ENCODE assay signal across 10 mouse cellular contexts in the genomic region with DNA sequence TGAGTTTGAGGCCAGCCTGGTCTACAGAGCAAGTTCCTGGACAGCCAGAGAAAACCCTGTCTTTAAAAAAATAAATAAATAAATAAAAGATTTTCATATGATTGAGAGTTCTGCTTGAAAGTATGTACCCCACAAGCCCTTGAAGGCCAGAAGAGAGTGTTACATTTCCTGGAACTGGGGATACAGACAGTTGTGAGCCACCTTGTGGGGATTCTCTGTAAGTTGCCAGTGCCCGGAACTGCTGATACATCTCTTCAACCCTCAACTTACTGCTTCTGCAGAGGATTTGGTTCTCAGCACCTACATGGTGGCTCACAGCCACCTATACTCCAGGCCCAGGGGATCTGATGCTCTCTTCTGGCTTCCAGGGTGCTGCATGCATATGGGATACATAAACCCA. TPM values are rescaled to one million over a fixed set of nuclear protein-coding genes. Genes with fewer than 3 reads are reported as not detected.
DNase-seq lines count a peak whose midpoint lies in the region; ATAC-seq and TF ChIP-seq lines count a peak whose summit lies in the region.
"Had no signal": no experiment of that assay in that cellular context is flagged by ENCODE, and none has a peak within 500 bp of the region (broad histone marks: within the 10 kb centered on the region; RNA-seq: fewer than 3 reads in every experiment).

No protein-coding gene starts in this region.

- WGBS in cerebellum, adult 2 months: 58% methylated on average over 1 of the region's 1 CpGs
- 53% methylated on average over 1 of the region's 1 CpGs for WGBS in lung, postnatal 0 days

- H3K36me3 ChIP-seq in lung, postnatal 0 days (ENCODE audit: insufficient read depth, low read length): no peaks in the 10 kb centered on the region
- H3K36me3 ChIP-seq in splenic B cell, adult 2 months (ENCODE audit: control insufficient read depth, insufficient read depth, low read length, poor library complexity, severe bottlenecking): no peaks in the 10 kb centered on the region
- H3K36me3 ChIP-seq: limb, embryonic 12.5 days had no signal

- no peak overlapping the region for H3K27ac ChIP-seq in cerebellum, adult 2 months (ENCODE audit: insufficient read depth, low read length)
- H3K27ac ChIP-seq in lung, postnatal 0 days (ENCODE audit: low read length): no peak overlapping the region
- H3K27ac ChIP-seq: limb, embryonic 12.5 days had no signal

- H3K9me3 ChIP-seq in lung, postnatal 0 days (ENCODE audit: low read length): no peaks in the 10 kb centered on the region
- H3K9me3 ChIP-seq: limb, embryonic 12.5 days; megakaryocyte, embryonic 14.5 days had no signal

- no peak overlapping the region for H3K9ac ChIP-seq in lung, postnatal 0 days (replicated peaks; ENCODE audit: low read depth)
- H3K9ac ChIP-seq: limb, embryonic 12.5 days had no signal

- H3K4me2 ChIP-seq in lung, postnatal 0 days (replicated peaks; ENCODE audit: low read depth, low read length): no peak overlapping the region
- H3K4me2 ChIP-seq: limb, embryonic 12.5 days had no signal

- H3K4me1 ChIP-seq in cerebellum, adult 2 months (ENCODE audit: control insufficient read depth, insufficient read depth, low read length): peaks cover 25% of the 10 kb centered on the region
- no peaks in the 10 kb centered on the region for H3K4me1 ChIP-seq in lung, postnatal 0 days (ENCODE audit: insufficient read depth, low read depth, low read length)

- no peak for ATAC-seq in lung, postnatal 0 days
- ATAC-seq in cerebellum, adult (ENCODE audit: insufficient number of reproducible peaks, low FRiP score, low TSS enrichment): no peak

- TF ChIP-seq EP300 in lung, postnatal 0 days (IDR thresholded peaks at IDR 0.05): no peak

- peak; percentile 18; the same call in 1 of the 2 replicates for TF ChIP-seq CTCF in cerebellum, adult 2 months (IDR thresholded peaks at IDR 0.05; ENCODE audit: borderline replicate concordance, insufficient read depth, low read depth, low read length)
- peak; percentile 37 for TF ChIP-seq CTCF in lung, postnatal 0 days (IDR thresholded peaks at IDR 0.05)

- no peak overlapping the region for H3K4me3 ChIP-seq in cerebellum, adult 2 months (replicated peaks; ENCODE audit: insufficient read depth, low read depth, low read length)
- H3K4me3 ChIP-seq in lung, postnatal 0 days (ENCODE audit: low read depth, low read length): no peak overlapping the region
- H3K4me3 ChIP-seq: limb, embryonic 12.5 days; megakaryocyte, embryonic 14.5 days had no signal

- no peak for TF ChIP-seq POLR2A in cerebellum, adult 2 months (IDR thresholded peaks at IDR 0.05; ENCODE audit: borderline replicate concordance, insufficient read depth, low read length)

- peak in 1 of 2 experiments; percentile 33 for DNase-seq in cerebellum, adult 2 months
- DNase-seq in cerebellum, adult 9-11 months: no peak
- peak; percentile 35 for DNase-seq in lung, postnatal 0 days (ENCODE audit: low spot score)
- DNase-seq in lung, postnatal 4 days: no peak
- peak; percentile 33 for DNase-seq in c-Kit-positive CD71-negative TER-119-negative erythroid progenitor cells, embryonic 14.5 days (ENCODE audit: low read depth)
- peak; percentile 17 for DNase-seq in splenic B cell, adult 2 months (ENCODE audit: low read depth, low spot score)
- no peak for DNase-seq in c-Kit-positive CD71-positive TER-119-positive erythroid progenitor cells, embryonic 14.5 days (ENCODE audit: low spot score)

- H3K27me3 ChIP-seq in cerebellum, adult 2 months (ENCODE audit: control insufficient read depth, insufficient read depth, low read length): no peaks in the 10 kb centered on the region
- no peaks in the 10 kb centered on the region for H3K27me3 ChIP-seq in lung, postnatal 0 days (replicated peaks; ENCODE audit: insufficient read depth, low read length)
- no peaks in the 10 kb centered on the region for H3K27me3 ChIP-seq in splenic B cell, adult 2 months (ENCODE audit: control insufficient read depth, insufficient read depth, low read length, poor library complexity, severe bottlenecking)
- H3K27me3 ChIP-seq: limb, embryonic 12.5 days; megakaryocyte, embryonic 14.5 days had no signal

RNA-seq across cellular contexts. Expression of a gene that starts 5.7 kb away (rescaled TPM):
- 50.0 and 50.2 TPM in 2 replicates for polyA plus RNA-seq in cerebellum, adult 2 months (2012; rRNA removed)
- 18.1 and 19.1 TPM in 2 replicates for polyA plus RNA-seq in lung, postnatal 0 days (2015; fragmentation: Nextera tagmentation; extraction: Ambion mirVana)

RNA-seq across cellular contexts. Expression of a gene that starts 35.5 kb away (rescaled TPM):
- 678 and 692 TPM in 2 replicates for polyA plus RNA-seq in cerebellum, adult 2 months (2012; rRNA removed)
- polyA plus RNA-seq in lung, postnatal 0 days (2015; fragmentation: Nextera tagmentation; extraction: Ambion mirVana): 554 and 577 TPM in 2 replicates

RNA-seq across cellular contexts. Expression of a gene that starts 36.1 kb away (rescaled TPM):
- polyA plus RNA-seq in cerebellum, adult 2 months (2012; rRNA removed): 448 and 455 TPM in 2 replicates
- 34.4 and 35.3 TPM in 2 replicates for polyA plus RNA-seq in lung, postnatal 0 days (2015; fragmentation: Nextera tagmentation; extraction: Ambion mirVana)

RNA-seq across cellular contexts. Expression of a gene that starts 46.3 kb away (rescaled TPM):
- polyA plus RNA-seq in cerebellum, adult 2 months (2012; rRNA removed): 106 and 114 TPM in 2 replicates
- polyA plus RNA-seq in lung, postnatal 0 days (2015; fragmentation: Nextera tagmentation; extraction: Ambion mirVana): 3.0 and 3.9 TPM in 2 replicates

Comparison
In these comparisons a context has a peak if more than half of its experiments do, and no peak if none do; other contexts are left out.
1. DNase-seq: peak in lung, postnatal 0 days (single experiment), c-Kit-positive CD71-negative TER-119-negative erythroid progenitor cells, embryonic 14.5 days (single experiment) and splenic B cell, adult 2 months (single experiment); none in cerebellum, adult 9-11 months (single experiment), lung, postnatal 4 days (0 of 2) and c-Kit-positive CD71-positive TER-119-positive erythroid progenitor cells, embryonic 14.5 days (single experiment).
2. RNA of a gene that starts 36.1 kb away (polyA plus RNA-seq): 448 to 455 TPM in cerebellum, adult 2 months; 34.4 to 35.3 TPM in lung, postnatal 0 days; every median in the first group is over 10 times any median in the second.